Mouse (Mus musculus) CH12.LX (cell line): Measurements from ENCODE around the gene Wipi2. TPM values are rescaled to one million over a fixed set of nuclear protein-coding genes. Genes with fewer than 3 reads are reported as not detected.

Source experiments
- DNase-seq: peaks from one replicate; pipeline ENCODE4 v3.0.0-alpha.2; 2013; ENCODE audit errors: extremely low read depth
- H3K27ac ChIP-seq: 2 replicates; pipeline ENCODE4 v1.5.1; 2012; ENCODE audit warnings: low read depth, mild to moderate bottlenecking, control low read depth, moderate library complexity; ENCODE audit not compliant: insufficient read depth
- H3K27me3 ChIP-seq: replicated peaks from 2 replicates; pipeline ENCODE3; 2012; ENCODE audit warnings: inconsistent platforms
- H3K36me3 ChIP-seq, 2 experiments: replicated peaks in 1 of 2; 2 replicates each; pipeline versions ENCODE3 to v1.6.1; 2012; ENCODE audit warnings: inconsistent platforms in 1 of 2, low read length in 1 of 2, mild to moderate bottlenecking in 1 of 2, mixed read lengths in 1 of 2, moderate library complexity in 1 of 2; ENCODE audit not compliant: control insufficient read depth in 1 of 2, insufficient read depth in 1 of 2
- H3K4me1 ChIP-seq, 2 experiments: 2 replicates each; pipeline ENCODE4 v1.6.1; 2012; ENCODE audit warnings: inconsistent platforms in 1 of 2, moderate library complexity in 1 of 2; ENCODE audit not compliant: insufficient read depth in 2 of 2, control insufficient read depth in 1 of 2
- H3K4me2 ChIP-seq: 2 replicates; pipeline ENCODE4 v1.6.1; 2012; ENCODE audit warnings: low read depth, mild to moderate bottlenecking, control low read depth; ENCODE audit not compliant: poor library complexity, insufficient read depth, severe bottlenecking
- H3K4me3 ChIP-seq, 3 experiments: fragments of 150-350 bp in 1 of 3; sonication (generic) in 1 of 3; replicated peaks in 1 of 3; 2 replicates each; pipeline versions ENCODE3 to v1.5.1; 2011 to 2012; ENCODE audit warnings: low read depth in 2 of 3, low read length in 2 of 3, mild to moderate bottlenecking in 2 of 3, moderate library complexity in 2 of 3, control low read depth in 1 of 3, improper control_type of control experiment in 1 of 3, inconsistent platforms in 1 of 3, mixed read lengths in 1 of 3; ENCODE audit not compliant: poor library complexity in 1 of 3
- H3K79me2 ChIP-seq: replicated peaks from 2 replicates; pipeline ENCODE4 v1.6.1; 2012; ENCODE audit warnings: mild to moderate bottlenecking, moderate library complexity; ENCODE audit not compliant: control insufficient read depth, poor library complexity, insufficient read depth, severe bottlenecking; ENCODE audit errors: extremely low read depth
- H3K9ac ChIP-seq: 2 replicates; pipeline ENCODE4 v1.6.1; 2012; ENCODE audit warnings: low read depth, mild to moderate bottlenecking, control low read depth, moderate library complexity; ENCODE audit not compliant: insufficient read depth
- H3K9me3 ChIP-seq: replicated peaks from 2 replicates; pipeline ENCODE3; 2012; ENCODE audit warnings: low read length, inconsistent platforms, mixed read lengths
- CTCF ChIP-seq, 2 experiments: IDR thresholded peaks in 1 of 2; conservative IDR thresholded peaks in 1 of 2; 2 replicates each; pipeline ENCODE4 v1.5.1; 2011 to 2012; ENCODE audit warnings: low read depth in 2 of 2, low read length in 2 of 2, improper control_type of control experiment in 1 of 2, inconsistent platforms in 1 of 2, mild to moderate bottlenecking in 1 of 2, moderate library complexity in 1 of 2
- ETS1 ChIP-seq: conservative IDR thresholded peaks from 2 replicates; pipeline ENCODE4 v1.6.1; 2012; ENCODE audit warnings: low read depth, mild to moderate bottlenecking, inconsistent platforms, low read length, improper control_type of control experiment, moderate library complexity
- HCFC1 ChIP-seq: IDR thresholded peaks from 2 replicates; pipeline ENCODE4 v1.6.1; 2012; ENCODE audit warnings: low read depth, mild to moderate bottlenecking, inconsistent platforms, low read length, improper control_type of control experiment
- IRF4 ChIP-seq: IDR thresholded peaks from 2 replicates; pipeline ENCODE4 v1.6.1; 2014; ENCODE audit warnings: low read depth, mild to moderate bottlenecking, inconsistent platforms, low read length, improper control_type of control experiment
- JUND ChIP-seq: conservative IDR thresholded peaks from 2 replicates; pipeline ENCODE4 v1.6.1; 2011; ENCODE audit warnings: low read depth, low read length, improper control_type of control experiment
- MAFK ChIP-seq: IDR thresholded peaks from 2 replicates; pipeline ENCODE4 v1.6.1; 2011; ENCODE audit warnings: low read length, improper control_type of control experiment; ENCODE audit not compliant: insufficient replicate concordance
- MAX ChIP-seq: IDR thresholded peaks from 2 replicates; pipeline ENCODE4 v1.6.1; 2011; ENCODE audit warnings: low read length, improper control_type of control experiment
- MAZ ChIP-seq: IDR thresholded peaks from 2 replicates; pipeline ENCODE4 v1.6.1; 2012; ENCODE audit warnings: low read depth, mild to moderate bottlenecking, inconsistent platforms, low read length, improper control_type of control experiment, moderate library complexity
- MXI1 ChIP-seq: IDR thresholded peaks from 2 replicates; pipeline ENCODE4 v1.6.1; 2011; ENCODE audit warnings: mild to moderate bottlenecking, low read depth, low read length, improper control_type of control experiment
- MYC ChIP-seq: IDR thresholded peaks from 2 replicates; pipeline ENCODE4 v1.6.1; 2011; ENCODE audit warnings: low read depth, mild to moderate bottlenecking, improper control_type of control experiment, low read length
- NRF1 ChIP-seq: IDR thresholded peaks from 2 replicates; pipeline ENCODE4 v1.6.1; 2014; ENCODE audit warnings: low read depth, mild to moderate bottlenecking, inconsistent platforms, low read length, improper control_type of control experiment, moderate library complexity
- POLR2A ChIP-seq: IDR thresholded peaks from 2 replicates; pipeline ENCODE4 v1.6.1; 2011; ENCODE audit warnings: low read depth, mild to moderate bottlenecking, improper control_type of control experiment, low read length
- POLR2AphosphoS2 ChIP-seq: IDR thresholded peaks from 2 replicates; pipeline ENCODE4 v1.6.1; 2011; ENCODE audit warnings: low read depth, low read length, improper control_type of control experiment
- RAD21 ChIP-seq: IDR thresholded peaks from 2 replicates; pipeline ENCODE4 v1.6.1; 2011; ENCODE audit warnings: low read depth, mild to moderate bottlenecking, low read length, improper control_type of control experiment, moderate library complexity
- RCOR1 ChIP-seq: conservative IDR thresholded peaks from 2 replicates; pipeline ENCODE4 v1.6.1; 2012; ENCODE audit warnings: low read depth, mild to moderate bottlenecking, inconsistent platforms, low read length, improper control_type of control experiment
- SIN3A ChIP-seq: IDR thresholded peaks from 2 replicates; pipeline ENCODE4 v1.6.1; 2012; ENCODE audit warnings: low read length, improper control_type of control experiment, inconsistent platforms
- SMC3 ChIP-seq: IDR thresholded peaks from 2 replicates; pipeline ENCODE4 v1.6.1; 2011; ENCODE audit warnings: low read depth, low read length, improper control_type of control experiment
- TCF12 ChIP-seq: IDR thresholded peaks from 2 replicates; pipeline ENCODE4 v1.6.1; 2014; ENCODE audit warnings: low read depth, mild to moderate bottlenecking, inconsistent platforms, low read length, improper control_type of control experiment
- USF1 ChIP-seq: IDR thresholded peaks from 2 replicates; pipeline ENCODE4 v1.6.1; 2014; ENCODE audit warnings: low read depth, mild to moderate bottlenecking, inconsistent platforms, low read length, improper control_type of control experiment
- ZC3H11A ChIP-seq: IDR thresholded peaks from 2 replicates; pipeline ENCODE4 v1.6.1; 2012; ENCODE audit warnings: low read depth, mild to moderate bottlenecking, inconsistent platforms, low read length, improper control_type of control experiment
- ZKSCAN1 ChIP-seq: IDR thresholded peaks from 2 replicates; pipeline ENCODE4 v1.6.1; 2012; ENCODE audit warnings: low read depth, inconsistent platforms, low read length, improper control_type of control experiment, borderline replicate concordance
- ZNF384 ChIP-seq: IDR thresholded peaks from 2 replicates; pipeline ENCODE4 v1.6.1; 2012; ENCODE audit warnings: low read depth, low read length, improper control_type of control experiment, inconsistent platforms
- dilution Hi-C: fragments of 300-500 bp; cut with MboI; formaldehyde crosslinking; loops from 2 replicates; pipeline ENCODE4 v1.14.3; 2020; ENCODE audit warnings: low sequenced_read_pairs; ENCODE audit not compliant: extremely low pct_unique_long_range_greater_than_20kb, extremely low pct_ligation_motif_present
- in situ Hi-C: fragments of 300-500 bp; cut with MboI; formaldehyde crosslinking; loops from 3 replicates; pipeline ENCODE4 v1.14.3; 2019; ENCODE audit warnings: low sequenced_read_pairs, low pct_ligation_motif_present, low pct_unique_long_range_greater_than_20kb, mixed read lengths
- polyA plus RNA-seq: library from polyadenylated mRNA; unstranded; fragments of >175 nt; gene quantifications from 2 replicates; pipeline ENCODE4 v1.2.1, GENCODE M21; 2012; ENCODE audit warnings: low read depth; ENCODE audit not compliant: insufficient read length
- total RNA-seq, 2 experiments: library from RNA; depleted of rRNA; stranded (reverse); fragments of 300-350 nt in 1 of 2; fragments of >200 nt in 1 of 2; gene quantifications; 2 replicates each; pipeline ENCODE4 v1.2.3; 2012 to 2014

Wipi2 gene
- total and polyA plus RNA-seq, 3 experiments: 38.0 to 47.4 (median 43.4) TPM

DNA sequence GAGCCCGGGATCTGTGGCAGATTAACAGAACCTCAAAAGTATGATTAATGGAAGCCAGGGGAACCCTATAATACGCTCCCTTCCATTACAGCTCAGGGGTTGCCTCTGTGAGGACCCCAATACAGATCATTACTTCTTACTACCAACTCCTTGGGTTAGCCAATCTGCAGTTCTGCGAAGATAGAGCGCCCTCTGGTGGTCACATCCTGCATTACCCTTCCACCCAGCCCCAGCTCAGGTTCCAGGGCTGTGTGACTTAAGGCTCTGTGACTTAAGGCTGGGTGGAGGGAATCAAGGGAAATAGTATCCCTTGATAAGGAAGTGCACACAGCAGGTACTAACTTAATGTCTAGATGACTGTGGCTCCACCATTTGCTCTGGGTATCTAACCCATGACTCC, 90.5 kb downstream of the Wipi2 start:
- Histone ChIP-seq H3K27me3 (peaks cover 43% of the 10 kb centered on the region), H3K36me3 (no peaks in the 10 kb centered on the region), H3K9me3 (no peaks in the 10 kb centered on the region), H3K27ac (no peak overlapping the region), H3K4me2 (no peak overlapping the region), H3K9ac (no peak overlapping the region), H3K4me1 (no peaks in the 10 kb centered on the region), H3K4me3 (no peak overlapping the region), H3K79me2 (no peaks in the 10 kb centered on the region)
- dilution Hi-C loops (no loop called here), in situ Hi-C loops (loop anchor here (5.0 to 25.0 kb wide), 3 partner anchors 46 to 216 kb away; no protein-coding TSS in a partner anchor)
- peak; percentile 62 for DNase-seq
- peak; percentile 92 to 93 for TF ChIP-seq CTCF (conservative IDR thresholded peaks at IDR 0.05 in 1 of 2, IDR thresholded peaks at IDR 0.05 in 1 of 2; ENCODE audit: low read depth in 2 of 2, low read length in 2 of 2)
- TF ChIP-seq RCOR1: no peak
- no peak for TF ChIP-seq TCF12
- no peak for TF ChIP-seq MYC
- no peak for TF ChIP-seq POLR2AphosphoS2
- no peak for TF ChIP-seq HCFC1
- TF ChIP-seq NRF1: no peak
- TF ChIP-seq MAZ: no peak
- no peak for TF ChIP-seq SIN3A
- TF ChIP-seq MXI1: no peak
- no peak for TF ChIP-seq ZKSCAN1
- TF ChIP-seq ZC3H11A: peak; percentile 50
- TF ChIP-seq ETS1: no peak
- TF ChIP-seq MAX: no peak
- no peak for TF ChIP-seq MAFK
- TF ChIP-seq IRF4: no peak
- TF ChIP-seq SMC3: peak; percentile 87
- TF ChIP-seq USF1: no peak
- TF ChIP-seq POLR2A: no peak
- no peak for TF ChIP-seq ZNF384
- TF ChIP-seq RAD21: peak; percentile 87

GRCm38 (mm10) chr5:142718486-142718885, 91.0 kb downstream of the Wipi2 start:
- H3K27me3 ChIP-seq: peaks cover 43% of the 10 kb centered on the region
- dilution Hi-C loops: no loop called here
- H3K9ac ChIP-seq: no peak overlapping the region
- in situ Hi-C loops: loop anchor here (5.0 to 25.0 kb wide), 3 partner anchors 46 to 216 kb away; no protein-coding TSS in a partner anchor
- H3K36me3 ChIP-seq: no peaks in the 10 kb centered on the region
- TF ChIP-seq USF1: no peak
- no peak for TF ChIP-seq RCOR1
- TF ChIP-seq JUND: no peak
- TF ChIP-seq SMC3: no peak
- H3K9me3 ChIP-seq: no peaks in the 10 kb centered on the region
- no peaks in the 10 kb centered on the region for H3K4me1 ChIP-seq
- no peak for DNase-seq
- no peak overlapping the region for H3K4me3 ChIP-seq
- no peak overlapping the region for H3K4me2 ChIP-seq
- H3K27ac ChIP-seq: no peak overlapping the region
- no peaks in the 10 kb centered on the region for H3K79me2 ChIP-seq
